Mouse (Mus musculus): ENCODE measurements around the gene Rdm1. TPM values are rescaled to one million over a fixed set of nuclear protein-coding genes. Genes with fewer than 3 reads are reported as not detected.

Gene Rdm1
- polyA plus RNA-seq, 1 experiment from 2014 or later = 18.9 TPM

DNA sequence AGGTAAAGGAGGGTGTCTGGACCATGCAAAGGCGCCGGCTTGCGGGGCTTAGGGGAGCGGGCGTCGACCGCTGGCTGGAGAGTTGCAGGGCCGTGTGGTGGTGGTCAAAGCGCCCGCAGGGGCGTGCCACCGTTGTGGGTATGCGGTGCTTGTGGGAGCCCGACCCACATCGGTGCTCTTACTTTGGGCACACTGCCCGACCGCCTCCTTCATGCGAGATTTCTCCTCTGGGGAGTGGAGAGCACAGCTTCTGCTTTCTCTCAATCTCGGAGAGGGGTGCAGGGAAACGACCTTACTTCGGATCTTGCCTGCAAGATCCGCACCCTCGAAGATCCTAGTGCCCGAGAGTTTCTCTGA is 38.6 kb downstream of the Rdm1 start:
- TF ChIP-seq CTCF (IDR thresholded peaks at IDR 0.05; ENCODE audit: low read depth) = no peak
- TF ChIP-seq EP300 (optimal IDR thresholded peaks at IDR 0.05) = no peak
- no peaks in the 10 kb centered on the region for H3K27me3 ChIP-seq (ENCODE audit: control insufficient read depth, insufficient read depth, low read length)
- under 1% methylated on average over 23 of the region's 24 CpGs for WGBS
- H3K4me2 ChIP-seq (replicated peaks; ENCODE audit: low read depth) = peak overlapping the region; percentile 87
- no peaks in the 10 kb centered on the region for H3K9me3 ChIP-seq (ENCODE audit: control insufficient read depth, low read length)
- H3K4me3 ChIP-seq (ENCODE audit: low read depth, low read length) = peak overlapping the region; percentile 64
- ATAC-seq (ENCODE audit: low FRiP score, low TSS enrichment) (peak; percentile 63; the same call in 1 of the 2 replicates), DNase-seq (ENCODE audit: low spot score) (no peak)
- H3K27ac ChIP-seq (replicated peaks) = peak overlapping the region; percentile 86
- peaks cover 3% of the 10 kb centered on the region; the same call in 1 of the 2 replicates for H3K4me1 ChIP-seq (replicated peaks; ENCODE audit: control insufficient read depth, insufficient read depth)
- peak overlapping the region; percentile 68 for H3K9ac ChIP-seq (ENCODE audit: low read length)
- H3K36me3 ChIP-seq (ENCODE audit: control insufficient read depth, insufficient read depth, low read length) = no peaks in the 10 kb centered on the region

DNA sequence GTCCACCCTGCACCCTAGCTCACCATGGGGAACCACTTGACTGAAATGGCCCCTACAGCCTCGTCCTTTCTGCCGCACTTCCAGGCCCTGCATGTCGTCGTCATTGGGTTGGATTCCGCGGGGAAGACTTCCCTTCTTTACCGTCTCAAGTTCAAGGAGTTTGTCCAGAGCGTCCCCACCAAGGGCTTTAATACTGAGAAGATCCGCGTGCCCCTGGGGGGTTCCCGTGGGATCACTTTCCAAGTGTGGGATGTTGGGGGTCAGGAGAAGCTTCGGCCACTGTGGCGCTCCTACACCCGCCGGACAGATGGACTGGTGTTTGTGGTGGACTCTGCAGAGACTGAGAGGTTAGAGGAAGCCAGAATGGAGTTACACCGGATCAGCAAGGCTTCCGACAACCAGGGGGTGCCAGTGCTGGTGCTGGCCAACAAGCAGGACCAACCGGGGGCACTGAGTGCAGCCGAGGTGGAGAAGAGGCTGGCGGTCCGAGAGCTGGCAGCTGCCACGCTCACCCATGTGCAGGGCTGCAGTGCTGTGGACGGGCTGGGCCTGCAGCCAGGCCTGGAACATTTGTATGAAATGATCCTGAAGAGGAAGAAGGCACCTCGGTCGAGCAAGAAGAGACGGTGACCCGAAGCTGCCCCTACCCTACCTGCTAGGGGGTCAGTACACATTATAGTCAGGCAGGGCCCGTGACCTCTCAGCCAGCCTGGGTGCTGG is 39.8 kb downstream of the Rdm1 start:
- H3K9me3 ChIP-seq (ENCODE audit: control insufficient read depth, low read length) = no peaks in the 10 kb centered on the region
- H3K9ac ChIP-seq (ENCODE audit: low read length) = peak overlapping the region; percentile 45
- peak overlapping the region; percentile 50 for H3K4me2 ChIP-seq (replicated peaks; ENCODE audit: low read depth)
- DNase-seq (ENCODE audit: low spot score) (no peak), ATAC-seq (ENCODE audit: low FRiP score, low TSS enrichment) (no peak)
- H3K27ac ChIP-seq (replicated peaks) = 0 out of 2 replicates have a peak overlapping the region, but pooled peaks have one; percentile 24
- TF ChIP-seq CTCF (IDR thresholded peaks at IDR 0.05; ENCODE audit: low read depth) = no peak
- no peak for TF ChIP-seq EP300 (optimal IDR thresholded peaks at IDR 0.05)
- H3K36me3 ChIP-seq (ENCODE audit: control insufficient read depth, insufficient read depth, low read length) = no peaks in the 10 kb centered on the region
- 71% methylated on average over 28 of the region's 28 CpGs for WGBS
- H3K4me3 ChIP-seq (ENCODE audit: low read depth, low read length) = peak overlapping the region; percentile 64
- H3K4me1 ChIP-seq (replicated peaks; ENCODE audit: control insufficient read depth, insufficient read depth) = peaks cover 3% of the 10 kb centered on the region; the same call in 1 of the 2 replicates
- no peaks in the 10 kb centered on the region for H3K27me3 ChIP-seq (ENCODE audit: control insufficient read depth, insufficient read depth, low read length)

DNA sequence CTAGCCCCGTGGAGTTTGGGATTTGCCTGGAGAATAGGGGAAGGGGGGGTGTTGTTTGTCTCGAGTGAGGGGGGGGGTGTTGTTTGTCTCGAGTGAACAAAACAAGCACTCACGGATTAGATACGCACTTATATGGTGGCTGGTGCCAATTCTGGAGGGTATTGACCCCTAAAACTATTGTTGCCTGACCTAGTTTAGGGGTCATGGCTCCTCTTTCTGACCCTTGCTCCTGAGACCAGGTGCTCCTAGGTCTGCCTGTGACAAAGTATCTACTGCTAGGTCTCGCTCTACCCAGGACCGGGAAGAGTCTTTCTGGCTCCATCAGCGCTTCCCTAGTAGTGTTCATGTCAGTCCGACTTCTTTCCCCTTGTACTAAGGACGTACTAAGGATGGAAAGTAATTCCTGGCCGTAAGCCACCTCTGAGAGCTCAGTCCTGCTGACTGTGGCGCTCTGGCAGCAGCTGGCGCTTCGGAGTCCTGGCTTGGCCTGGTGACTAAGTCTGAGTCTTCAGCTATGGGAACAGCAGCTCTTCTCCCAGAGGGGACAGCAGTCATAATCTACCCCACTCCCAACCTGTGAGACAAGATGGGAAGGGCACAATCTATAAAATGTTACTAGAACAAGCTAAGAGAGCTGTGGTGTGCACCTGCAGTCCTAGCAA is 41.0 kb downstream of the Rdm1 start:
- H3K27me3 ChIP-seq (ENCODE audit: control insufficient read depth, insufficient read depth, low read length) = no peaks in the 10 kb centered on the region
- H3K36me3 ChIP-seq (ENCODE audit: control insufficient read depth, insufficient read depth, low read length) = no peaks in the 10 kb centered on the region
- no peaks in the 10 kb centered on the region for H3K9me3 ChIP-seq (ENCODE audit: control insufficient read depth, low read length)
- H3K4me1 ChIP-seq (replicated peaks; ENCODE audit: control insufficient read depth, insufficient read depth) = peaks cover 3% of the 10 kb centered on the region; the same call in 1 of the 2 replicates
- H3K4me2 ChIP-seq (replicated peaks; ENCODE audit: low read depth) = peak overlapping the region; percentile 46
- ATAC-seq (ENCODE audit: low FRiP score, low TSS enrichment) = no peak
- TF ChIP-seq EP300 (optimal IDR thresholded peaks at IDR 0.05) = no peak
- no peak for TF ChIP-seq CTCF (IDR thresholded peaks at IDR 0.05; ENCODE audit: low read depth)
- WGBS = 50% methylated on average over 14 of the region's 14 CpGs
- H3K4me3 ChIP-seq (ENCODE audit: low read depth, low read length) = peak overlapping the region; percentile 64; the same call in 1 of the 2 replicates
- H3K27ac ChIP-seq (replicated peaks) = peak overlapping the region; percentile 13; the same call in 1 of the 2 replicates
- peak; percentile 35 for DNase-seq (ENCODE audit: low spot score)
- peak overlapping the region; percentile 13; the same call in 1 of the 2 replicates for H3K9ac ChIP-seq (ENCODE audit: low read length)

DNA sequence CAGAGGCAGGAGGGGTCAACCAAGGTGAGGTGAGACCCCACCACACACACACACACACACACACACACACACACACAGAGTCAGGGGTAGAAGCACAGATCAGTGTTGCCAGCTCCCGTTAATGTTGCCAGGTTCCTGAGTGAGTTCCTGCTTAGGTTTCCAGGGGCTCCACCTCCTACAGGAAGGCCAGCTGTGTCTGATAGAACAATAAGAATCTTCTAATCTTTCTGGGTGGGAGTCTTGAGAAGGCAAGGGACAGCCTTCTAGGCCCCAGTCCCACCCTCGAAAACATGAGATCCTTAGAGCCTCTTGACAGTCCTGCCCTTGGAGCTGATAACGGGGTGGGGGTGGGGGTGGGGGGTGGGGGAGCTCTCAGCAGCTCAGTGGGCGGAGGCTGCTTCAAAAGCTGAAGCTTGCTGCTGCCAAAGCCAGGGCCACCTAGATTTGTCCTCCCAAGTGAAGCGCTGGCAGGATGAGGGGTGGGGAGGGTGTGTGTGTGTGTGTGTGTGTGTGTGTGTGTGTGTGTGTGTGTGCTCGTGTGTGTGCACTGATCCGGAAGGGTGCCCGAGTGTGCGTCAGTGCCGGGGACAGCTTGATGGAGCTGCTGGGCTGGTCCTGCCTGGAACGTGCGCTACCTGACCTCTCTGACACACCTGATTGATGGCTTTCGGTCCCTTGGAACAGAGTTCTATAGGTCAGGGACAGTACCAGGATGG is 41.7 kb downstream of the Rdm1 start:
- Histone ChIP-seq H3K27me3 (ENCODE audit: control insufficient read depth, insufficient read depth, low read length) (no peaks in the 10 kb centered on the region), H3K9ac (ENCODE audit: low read length) (no peak overlapping the region; the same call in 1 of the 2 replicates), H3K36me3 (ENCODE audit: control insufficient read depth, insufficient read depth, low read length) (no peaks in the 10 kb centered on the region), H3K27ac (replicated peaks) (peak overlapping the region; percentile 13; the same call in 1 of the 2 replicates), H3K9me3 (ENCODE audit: control insufficient read depth, low read length) (no peaks in the 10 kb centered on the region), H3K4me1 (replicated peaks; ENCODE audit: control insufficient read depth, insufficient read depth) (peaks cover 3% of the 10 kb centered on the region; the same call in 1 of the 2 replicates), H3K4me2 (replicated peaks; ENCODE audit: low read depth) (peak overlapping the region; percentile 46), H3K4me3 (ENCODE audit: low read depth, low read length) (no peak overlapping the region; the same call in 1 of the 2 replicates)
- ATAC-seq (ENCODE audit: low FRiP score, low TSS enrichment) = peak; percentile 21; the same call in 1 of the 2 replicates
- TF ChIP-seq EP300 (optimal IDR thresholded peaks at IDR 0.05) (no peak), CTCF (IDR thresholded peaks at IDR 0.05; ENCODE audit: low read depth) (no peak)
- peak; percentile 47 for DNase-seq (ENCODE audit: low spot score)
- WGBS = 15% methylated on average over 13 of the region's 13 CpGs

DNA sequence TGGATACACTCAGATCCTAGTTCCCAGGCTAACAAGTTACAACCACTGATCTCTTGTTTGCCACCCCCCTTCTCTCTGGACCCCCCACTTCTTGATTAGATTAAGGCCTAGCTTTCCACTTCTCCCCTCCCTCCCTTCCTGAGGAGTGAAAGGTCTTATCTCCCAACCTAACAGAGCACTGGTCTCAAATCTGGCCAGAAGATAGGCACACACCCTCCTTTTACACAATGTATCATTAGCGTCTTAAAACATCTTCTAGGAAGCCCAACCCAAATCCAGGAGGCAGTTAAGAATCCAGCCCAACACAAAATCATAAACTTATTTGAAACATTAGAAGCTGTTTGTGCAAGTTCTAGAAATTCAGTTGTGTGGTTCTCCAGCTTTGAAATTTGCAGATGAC is 43.3 kb downstream of the Rdm1 start:
- no peak overlapping the region for H3K9ac ChIP-seq (ENCODE audit: low read length)
- H3K9me3 ChIP-seq (ENCODE audit: control insufficient read depth, low read length) = no peaks in the 10 kb centered on the region
- ATAC-seq (ENCODE audit: low FRiP score, low TSS enrichment) (no peak), DNase-seq (ENCODE audit: low spot score) (no peak)
- no peaks in the 10 kb centered on the region for H3K27me3 ChIP-seq (ENCODE audit: control insufficient read depth, insufficient read depth, low read length)
- TF ChIP-seq CTCF (IDR thresholded peaks at IDR 0.05; ENCODE audit: low read depth) (no peak), EP300 (optimal IDR thresholded peaks at IDR 0.05) (no peak)
- no peak overlapping the region for H3K4me3 ChIP-seq (ENCODE audit: low read depth, low read length)
- 40% methylated on average over 1 of the region's 1 CpGs for WGBS
- H3K4me1 ChIP-seq (replicated peaks; ENCODE audit: control insufficient read depth, insufficient read depth) = peaks cover 3% of the 10 kb centered on the region; the same call in 1 of the 2 replicates
- no peak overlapping the region for H3K4me2 ChIP-seq (replicated peaks; ENCODE audit: low read depth)
- H3K36me3 ChIP-seq (ENCODE audit: control insufficient read depth, insufficient read depth, low read length) = no peaks in the 10 kb centered on the region
- H3K27ac ChIP-seq (replicated peaks) = no peak overlapping the region
